In genomic region chr13:95536117-95536493, GRCm38 (mm10) we compare ENCODE assay signal across 24 mouse cellular contexts. TPM values are rescaled to one million over a fixed set of nuclear protein-coding genes. Genes with fewer than 3 reads are reported as not detected.
DNase-seq lines count a peak whose midpoint lies in the region; ATAC-seq and TF ChIP-seq lines count a peak whose summit lies in the region.
"Had no signal": no experiment of that assay in that cellular context is flagged by ENCODE, and none has a peak within 500 bp of the region (broad histone marks: within the 10 kb centered on the region; RNA-seq: fewer than 3 reads in every experiment).

No protein-coding gene starts in this region.

- H3K27me3 ChIP-seq in forebrain, embryonic 10.5 days (ENCODE audit: poor library complexity, severe bottlenecking), result peaks cover 41% of the 10 kb centered on the region
- no peaks in the 10 kb centered on the region for H3K27me3 ChIP-seq in forebrain, embryonic 13.5 days
- 0 out of 2 replicates have a peak, but pooled peaks cover 7% of the 10 kb centered on the region for H3K27me3 ChIP-seq in hindbrain, embryonic 10.5 days (ENCODE audit: insufficient read depth, poor library complexity, severe bottlenecking)
- no peaks in the 10 kb centered on the region for H3K27me3 ChIP-seq in hindbrain, postnatal 0 days (ENCODE audit: insufficient read depth, low read length)
- no peaks in the 10 kb centered on the region for H3K27me3 ChIP-seq in ES-Bruce4 (ENCODE audit: control insufficient read depth, insufficient read depth, low read length, poor library complexity, severe bottlenecking)
- no peaks in the 10 kb centered on the region; the same call in 1 of the 2 replicates for H3K27me3 ChIP-seq in liver, embryonic 14.5 days (ENCODE audit: control insufficient read depth, insufficient read depth, low read length)
- H3K27me3 ChIP-seq: intestine, embryonic 15.5 days; kidney, embryonic 15.5 days; Patski had no signal

- H3K4me2 ChIP-seq in forebrain, embryonic 13.5 days, result no peak overlapping the region
- no peak overlapping the region for H3K4me2 ChIP-seq in hindbrain, postnatal 0 days (ENCODE audit: low read depth, low read length)
- peak overlapping the region; percentile 58 for H3K4me2 ChIP-seq in liver, embryonic 14.5 days (ENCODE audit: low read depth)

- no peak for TF ChIP-seq EP300 in ES-Bruce4 (IDR thresholded peaks at IDR 0.05; ENCODE audit: insufficient read depth, low read depth, low read length)
- TF ChIP-seq EP300 in liver, embryonic 14.5 days (IDR thresholded peaks at IDR 0.05; ENCODE audit: low read depth), result no peak

- ATAC-seq in forebrain, embryonic 13.5 days, result no peak
- ATAC-seq in hindbrain, postnatal 0 days, result no peak
- ATAC-seq in liver, embryonic 14.5 days (ENCODE audit: insufficient read depth), result peak; percentile 13; the same call in 1 of the 2 replicates
- ATAC-seq: intestine, embryonic 15.5 days had no signal

- H3K4me3 ChIP-seq in forebrain, embryonic 10.5 days, result no peak overlapping the region
- H3K4me3 ChIP-seq in forebrain, embryonic 13.5 days, result no peak overlapping the region
- no peak overlapping the region for H3K4me3 ChIP-seq in hindbrain, embryonic 10.5 days
- H3K4me3 ChIP-seq in hindbrain, postnatal 0 days (ENCODE audit: low read length), result no peak overlapping the region
- no peak overlapping the region for H3K4me3 ChIP-seq in ES-Bruce4 (ENCODE audit: low read depth, low read length)
- H3K4me3 ChIP-seq in liver, embryonic 14.5 days (ENCODE audit: insufficient read depth in 1 of 2, low read depth in 2 of 2, low read length in 2 of 2), result peak overlapping the region in 1 of 2 experiments; percentile 12; a peak in 2 of 4 replicates
- H3K4me3 ChIP-seq: intestine, embryonic 15.5 days; kidney, embryonic 15.5 days; midbrain, embryonic 12.5 days had no signal

- H3K9ac ChIP-seq in forebrain, embryonic 13.5 days, result no peak overlapping the region
- no peak overlapping the region for H3K9ac ChIP-seq in hindbrain, postnatal 0 days (replicated peaks; ENCODE audit: low read length)
- peak overlapping the region; percentile 20 for H3K9ac ChIP-seq in ES-Bruce4 (ENCODE audit: low read depth, poor library complexity, severe bottlenecking)
- no peak overlapping the region; the same call in 1 of the 2 replicates for H3K9ac ChIP-seq in liver, embryonic 14.5 days (replicated peaks)
- H3K9ac ChIP-seq: intestine, embryonic 15.5 days; kidney, embryonic 15.5 days; midbrain, embryonic 12.5 days had no signal

- no peaks in the 10 kb centered on the region for H3K36me3 ChIP-seq in forebrain, embryonic 10.5 days (replicated peaks)
- H3K36me3 ChIP-seq in forebrain, embryonic 13.5 days (ENCODE audit: poor library complexity, severe bottlenecking), result no peaks in the 10 kb centered on the region
- no peaks in the 10 kb centered on the region for H3K36me3 ChIP-seq in hindbrain, embryonic 10.5 days
- H3K36me3 ChIP-seq in hindbrain, postnatal 0 days (ENCODE audit: insufficient read depth, low read length), result no peaks in the 10 kb centered on the region
- no peaks in the 10 kb centered on the region for H3K36me3 ChIP-seq in ES-Bruce4 (ENCODE audit: control insufficient read depth, insufficient read depth, low read length, poor library complexity, severe bottlenecking)
- no peaks in the 10 kb centered on the region for H3K36me3 ChIP-seq in liver, embryonic 14.5 days (replicated peaks; ENCODE audit: control insufficient read depth, insufficient read depth, low read depth)
- H3K36me3 ChIP-seq: intestine, embryonic 15.5 days; kidney, embryonic 15.5 days; midbrain, embryonic 12.5 days had no signal

- TF ChIP-seq CTCF in hindbrain, postnatal 0 days (IDR thresholded peaks at IDR 0.05; ENCODE audit: low read depth), result no peak
- no peak for TF ChIP-seq CTCF in ES-Bruce4 (IDR thresholded peaks at IDR 0.05; ENCODE audit: low read depth, low read length)
- no peak for TF ChIP-seq CTCF in liver, embryonic 14.5 days (IDR thresholded peaks at IDR 0.05; ENCODE audit: low read depth)

- no peaks in the 10 kb centered on the region for H3K9me3 ChIP-seq in forebrain, embryonic 10.5 days
- H3K9me3 ChIP-seq in forebrain, embryonic 13.5 days (replicated peaks), result no peaks in the 10 kb centered on the region
- no peaks in the 10 kb centered on the region for H3K9me3 ChIP-seq in hindbrain, embryonic 10.5 days
- no peaks in the 10 kb centered on the region for H3K9me3 ChIP-seq in hindbrain, postnatal 0 days (ENCODE audit: low read length)
- H3K9me3 ChIP-seq in ES-Bruce4 (replicated peaks; ENCODE audit: control insufficient read depth, insufficient read depth, low read length, poor library complexity, severe bottlenecking), result no peaks in the 10 kb centered on the region
- no peaks in the 10 kb centered on the region for H3K9me3 ChIP-seq in liver, embryonic 14.5 days (ENCODE audit: control insufficient read depth, low read length)
- H3K9me3 ChIP-seq: intestine, embryonic 15.5 days; kidney, embryonic 15.5 days; midbrain, embryonic 12.5 days had no signal

- H3K4me1 ChIP-seq in forebrain, embryonic 10.5 days, result peaks cover 51% of the 10 kb centered on the region
- H3K4me1 ChIP-seq in forebrain, embryonic 13.5 days, result peaks cover 26% of the 10 kb centered on the region
- H3K4me1 ChIP-seq in hindbrain, embryonic 10.5 days (replicated peaks), result peaks cover 52% of the 10 kb centered on the region
- H3K4me1 ChIP-seq in hindbrain, postnatal 0 days (ENCODE audit: insufficient read depth, low read length), result peaks cover 5% of the 10 kb centered on the region; the same call in 1 of the 2 replicates
- peaks cover 13% of the 10 kb centered on the region for H3K4me1 ChIP-seq in ES-Bruce4 (ENCODE audit: control insufficient read depth, insufficient read depth, low read length)
- H3K4me1 ChIP-seq in liver, embryonic 14.5 days (replicated peaks; ENCODE audit: control insufficient read depth in 2 of 2, insufficient read depth in 2 of 2, low read length in 1 of 2), result peaks cover 24 to 32% of the 10 kb centered on the region in 2 experiments

- no peak for TF ChIP-seq POLR2A in ES-Bruce4 (IDR thresholded peaks at IDR 0.05; ENCODE audit: insufficient read depth, low read length)

- no peak for DNase-seq in forebrain, embryonic 10.5 days (ENCODE audit: extremely low spot score, low spot score)
- no peak for DNase-seq in hindbrain, embryonic 10.5 days (ENCODE audit: low spot score)
- DNase-seq in hindbrain, postnatal 0 days (ENCODE audit: low spot score), result no peak
- DNase-seq in liver, embryonic 14.5 days (ENCODE audit: low read depth in 3 of 3, low spot score in 3 of 3), result no peak
- DNase-seq in cerebellum, postnatal 36 days, result no peak
- no peak for DNase-seq in frontal cortex, adult 2 months (ENCODE audit: extremely low spot score in 1 of 2, low spot score in 1 of 2)
- DNase-seq: cerebellum, adult 8-10 months; gastrocnemius, postnatal 36 days; right cerebral cortex, postnatal 25 days had no signal

- H3K27ac ChIP-seq in forebrain, embryonic 10.5 days, result peak overlapping the region; percentile 77; the same call in 1 of the 2 replicates
- H3K27ac ChIP-seq in forebrain, embryonic 13.5 days, result no peak overlapping the region
- H3K27ac ChIP-seq in hindbrain, embryonic 10.5 days, result peak overlapping the region; percentile 85
- H3K27ac ChIP-seq in hindbrain, postnatal 0 days, result no peak overlapping the region
- peak overlapping the region; percentile 97 for H3K27ac ChIP-seq in ES-Bruce4 (ENCODE audit: insufficient read depth, low read length)
- peak overlapping the region; percentile 11 for H3K27ac ChIP-seq in liver, embryonic 14.5 days
- H3K27ac ChIP-seq: intestine, embryonic 15.5 days; macrophage had no signal

- WGBS in forebrain, embryonic 10.5 days, result 15% methylated on average over 5 of the region's 5 CpGs
- WGBS in forebrain, embryonic 13.5 days, result 16% methylated on average over 5 of the region's 5 CpGs
- 25% methylated on average over 5 of the region's 5 CpGs for WGBS in hindbrain, embryonic 10.5 days
- WGBS in hindbrain, postnatal 0 days, result 35% methylated on average over 5 of the region's 5 CpGs
- WGBS in liver, embryonic 14.5 days (ENCODE audit: insufficient replicate concordance), result 18% methylated on average over 5 of the region's 5 CpGs

RNA-seq across cellular contexts. Expression of gene F2rl1, which starts 11.1 kb away (rescaled TPM):
- 0.16 TPM in 1 of 2 replicates, not detected in the other for polyA plus RNA-seq in forebrain, embryonic 10.5 days (2016; fragmentation: Nextera tagmentation; extraction: Ambion mirVana)
- 0.08 TPM in 1 of 2 replicates, not detected in the other for polyA plus RNA-seq in forebrain, embryonic 13.5 days (2015; fragmentation: Nextera tagmentation; extraction: Ambion mirVana)
- polyA plus RNA-seq in hindbrain, embryonic 10.5 days (2016; fragmentation: Nextera tagmentation; extraction: Ambion mirVana), result 0.05 and 0.07 TPM in 2 replicates
- 0.37 TPM in 1 of 2 replicates, not detected in the other for total RNA-seq in hindbrain, postnatal 0 days (2014; rRNA removed)
- polyA plus RNA-seq in hindbrain, postnatal 0 days (2015; fragmentation: Nextera tagmentation; extraction: Ambion mirVana), result 0.10 TPM in 1 of 2 replicates, not detected in the other
- polyA plus RNA-seq in ES-Bruce4 (2011; ENCODE audit: insufficient read depth, insufficient read length, low read depth, missing spikeins), result 59.0 and 65.2 TPM in 2 replicates
- polyA plus RNA-seq in liver, embryonic 14.5 days (2012; rRNA removed), result 0.71 and 0.84 TPM in 2 replicates
- 0.30 and 0.67 TPM in 2 replicates for polyA plus RNA-seq in liver, embryonic 14.5 days (2014; fragmentation: Nextera tagmentation; extraction: Ambion mirVana)
- 0.38 and 0.46 TPM in 2 replicates for polyA plus RNA-seq in frontal cortex, adult 2 months (2012; rRNA removed)
- total RNA-seq: hematopoietic stem cell, adult 5-6 weeks had no signal
- polyA plus RNA-seq: forebrain, embryonic 11.5 days; macrophage; neural tube, embryonic 14.5 days had no signal

RNA-seq across cellular contexts. Expression of gene S100z, which starts 57.6 kb away (rescaled TPM):
- not detected in 2 replicates for polyA plus RNA-seq in forebrain, embryonic 10.5 days (2016; fragmentation: Nextera tagmentation; extraction: Ambion mirVana)
- not detected in 2 replicates for polyA plus RNA-seq in forebrain, embryonic 13.5 days (2015; fragmentation: Nextera tagmentation; extraction: Ambion mirVana)
- polyA plus RNA-seq in hindbrain, embryonic 10.5 days (2016; fragmentation: Nextera tagmentation; extraction: Ambion mirVana), result not detected in 2 replicates
- total RNA-seq in hindbrain, postnatal 0 days (2014; rRNA removed), result not detected in 2 replicates
- not detected in 2 replicates for polyA plus RNA-seq in hindbrain, postnatal 0 days (2015; fragmentation: Nextera tagmentation; extraction: Ambion mirVana)
- polyA plus RNA-seq in ES-Bruce4 (2011; ENCODE audit: insufficient read depth, insufficient read length, low read depth, missing spikeins), result not detected in 2 replicates
- polyA plus RNA-seq in liver, embryonic 14.5 days (2012; rRNA removed), result not detected in 2 replicates
- polyA plus RNA-seq in liver, embryonic 14.5 days (2014; fragmentation: Nextera tagmentation; extraction: Ambion mirVana), result not detected in 2 replicates
- not detected in 2 replicates for polyA plus RNA-seq in frontal cortex, adult 2 months (2012; rRNA removed)
- total RNA-seq: adrenal gland, postnatal 4 days; hematopoietic stem cell, adult 5-6 weeks; layer of hippocampus, postnatal 25 days; left cerebral cortex, postnatal 14 days had no signal
- polyA plus RNA-seq: kidney, embryonic 15.5 days; large intestine, adult 2 months; limb, embryonic 14.5 days; macrophage; midbrain, embryonic 12.5 days; neural tube, embryonic 14.5 days; Patski had no signal

Comparison
In these comparisons a context has a peak if more than half of its experiments do, and no peak if none do; other contexts are left out.
1. H3K27ac ChIP-seq: peak in forebrain, embryonic 10.5 days (single experiment), hindbrain, embryonic 10.5 days (single experiment), ES-Bruce4 (single experiment) and liver, embryonic 14.5 days (single experiment); none in forebrain, embryonic 13.5 days (single experiment) and hindbrain, postnatal 0 days (single experiment).
2. RNA of gene F2rl1, which starts 11.1 kb away (polyA plus RNA-seq): 59.0 to 65.2 TPM in ES-Bruce4; 0.30 to 0.84 TPM in liver, embryonic 14.5 days, 0.38 to 0.46 TPM in frontal cortex, adult 2 months, 0.16 TPM in forebrain, embryonic 10.5 days, 0.08 TPM in forebrain, embryonic 13.5 days, 0.05 to 0.07 TPM in hindbrain, embryonic 10.5 days and 0.10 TPM in hindbrain, postnatal 0 days; every median in the first group is over 10 times any median in the second.